Mouse (Mus musculus): Measurements from ENCODE around the gene Pbld1. TPM values are rescaled to one million over a fixed set of nuclear protein-coding genes. Genes with fewer than 3 reads are reported as not detected.

Gene Pbld1
- total and polyA plus RNA-seq, 3 experiments, result 0.47 to 0.50 TPM; not detected in 1

GRCm38 (mm10) chr10:63099941-63100562 is 40.1 kb downstream of the Pbld1 start:
- H3K36me3 ChIP-seq (ENCODE audit: control insufficient read depth in 1 of 2, insufficient read depth in 2 of 2, low read length in 2 of 2), result no peaks in the 10 kb centered on the region
- no peaks in the 10 kb centered on the region for H3K4me1 ChIP-seq (ENCODE audit: control insufficient read depth in 1 of 2, insufficient read depth in 2 of 2, low read length in 2 of 2)
- no peaks in the 10 kb centered on the region; a peak in 2 of 4 replicates for H3K27me3 ChIP-seq (ENCODE audit: control insufficient read depth in 1 of 2, insufficient read depth in 2 of 2, low read length in 2 of 2)
- no peaks in the 10 kb centered on the region for H3K79me2 ChIP-seq (ENCODE audit: control insufficient read depth, insufficient read depth, low read length, poor library complexity)
- H3K9ac ChIP-seq (ENCODE audit: control insufficient read depth, low read depth, low read length, poor library complexity, severe bottlenecking), result no peak overlapping the region
- TF ChIP-seq MAZ (IDR thresholded peaks at IDR 0.05; ENCODE audit: low read depth, low read length), result no peak
- TF ChIP-seq HCFC1 (IDR thresholded peaks at IDR 0.05; ENCODE audit: low read depth, low read length), result no peak
- no peak for TF ChIP-seq POLR2A (IDR thresholded peaks at IDR 0.05; ENCODE audit: control insufficient read depth in 1 of 2, insufficient read depth in 1 of 2, low read depth in 1 of 2, low read length in 2 of 2, poor library complexity in 1 of 2)
- no peak for TF ChIP-seq JUND (IDR thresholded peaks at IDR 0.05; ENCODE audit: low read depth, low read length)
- TF ChIP-seq RCOR1 (IDR thresholded peaks at IDR 0.05; ENCODE audit: low read depth, low read length), result no peak
- TF ChIP-seq MXI1 (IDR thresholded peaks at IDR 0.05; ENCODE audit: low read depth, low read length), result no peak
- TF ChIP-seq NELFE (IDR thresholded peaks at IDR 0.05; ENCODE audit: low read depth, low read length), result no peak
- no peak for TF ChIP-seq CHD1 (IDR thresholded peaks at IDR 0.05; ENCODE audit: low read depth, low read length)
- TF ChIP-seq TBP (IDR thresholded peaks at IDR 0.05; ENCODE audit: low read depth, low read length), result no peak
- no peak for TF ChIP-seq SIN3A (IDR thresholded peaks at IDR 0.05; ENCODE audit: low read length)
- no peak for TF ChIP-seq MYC (IDR thresholded peaks at IDR 0.05; ENCODE audit: low read depth, low read length)
- no peak for TF ChIP-seq EP300 (IDR thresholded peaks at IDR 0.05; ENCODE audit: low read depth in 1 of 2, low read length in 2 of 2)
- no peak for TF ChIP-seq ZC3H11A (IDR thresholded peaks at IDR 0.05; ENCODE audit: low read depth, low read length)
- no peak for TF ChIP-seq ETS1 (IDR thresholded peaks at IDR 0.05; ENCODE audit: low read depth, low read length)
- TF ChIP-seq MAFK (IDR thresholded peaks at IDR 0.05; ENCODE audit: borderline replicate concordance, low read depth, low read length), result no peak
- TF ChIP-seq MEF2A (IDR thresholded peaks at IDR 0.05; ENCODE audit: extremely low read depth, insufficient replicate concordance, low read depth, low read length, poor library complexity, severe bottlenecking), result no peak
- TF ChIP-seq MYB (IDR thresholded peaks at IDR 0.05; ENCODE audit: low read depth, low read length), result no peak
- TF ChIP-seq GATA1 (IDR thresholded peaks at IDR 0.05; ENCODE audit: low read depth, low read length), result no peak
- no peak overlapping the region for H3K4me3 ChIP-seq (ENCODE audit: control insufficient read depth in 1 of 2, insufficient read depth in 1 of 2, low read depth in 2 of 2, low read length in 2 of 2)
- DNase-seq (ENCODE audit: low read depth, low spot score), result no peak
- no peaks in the 10 kb centered on the region for H3K9me3 ChIP-seq (replicated peaks; ENCODE audit: insufficient read depth, low read length)
- no peak overlapping the region for H3K27ac ChIP-seq (ENCODE audit: control insufficient read depth, low read depth, low read length)

DNA sequence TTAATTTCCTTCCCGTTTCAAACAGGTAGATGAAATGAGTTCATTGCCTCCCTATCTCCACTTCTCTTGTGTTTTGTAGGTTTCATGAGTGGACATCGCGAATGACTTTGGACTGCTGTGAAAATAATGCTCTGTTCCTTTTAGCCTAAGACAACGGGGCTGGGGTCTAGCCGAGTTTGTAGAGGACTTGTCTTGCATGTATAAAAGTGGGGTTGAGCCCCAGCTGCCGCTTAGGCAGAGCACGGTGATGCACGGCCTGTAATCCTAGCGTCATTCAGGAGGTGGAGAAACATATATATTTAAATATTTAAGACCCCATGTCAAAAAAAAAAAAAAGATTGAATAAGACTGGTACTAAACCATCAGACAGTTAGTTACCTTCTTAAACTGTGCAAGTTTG is 40.7 kb downstream of the Pbld1 start:
- Histone ChIP-seq H3K9me3 (replicated peaks; ENCODE audit: insufficient read depth, low read length) (no peaks in the 10 kb centered on the region), H3K4me1 (ENCODE audit: control insufficient read depth in 1 of 2, insufficient read depth in 2 of 2, low read length in 2 of 2) (no peaks in the 10 kb centered on the region), H3K36me3 (ENCODE audit: control insufficient read depth in 1 of 2, insufficient read depth in 2 of 2, low read length in 2 of 2) (no peaks in the 10 kb centered on the region), H3K27ac (ENCODE audit: control insufficient read depth, low read depth, low read length) (no peak overlapping the region), H3K9ac (ENCODE audit: control insufficient read depth, low read depth, low read length, poor library complexity, severe bottlenecking) (no peak overlapping the region), H3K27me3 (ENCODE audit: control insufficient read depth in 1 of 2, insufficient read depth in 2 of 2, low read length in 2 of 2) (no peaks in the 10 kb centered on the region; a peak in 2 of 4 replicates), H3K4me3 (ENCODE audit: control insufficient read depth in 1 of 2, insufficient read depth in 1 of 2, low read depth in 2 of 2, low read length in 2 of 2) (no peak overlapping the region), H3K79me2 (ENCODE audit: control insufficient read depth, insufficient read depth, low read length, poor library complexity) (no peaks in the 10 kb centered on the region)
- DNase-seq (ENCODE audit: low read depth, low spot score), result no peak
- no peak for TF ChIP-seq POLR2AphosphoS5 (IDR thresholded peaks at IDR 0.05; ENCODE audit: borderline replicate concordance, low read depth, low read length)
- TF ChIP-seq GATA1 (IDR thresholded peaks at IDR 0.05; ENCODE audit: low read depth, low read length), result no peak
- no peak for TF ChIP-seq RCOR1 (IDR thresholded peaks at IDR 0.05; ENCODE audit: low read depth, low read length)
- TF ChIP-seq SMC3 (IDR thresholded peaks at IDR 0.05; ENCODE audit: low read depth, low read length), result no peak
- no peak for TF ChIP-seq RAD21 (IDR thresholded peaks at IDR 0.05; ENCODE audit: low read depth, low read length)
- no peak for TF ChIP-seq TCF12 (IDR thresholded peaks at IDR 0.05; ENCODE audit: low read depth, low read length)
- TF ChIP-seq NELFE (IDR thresholded peaks at IDR 0.05; ENCODE audit: low read depth, low read length), result no peak
- TF ChIP-seq USF1 (IDR thresholded peaks at IDR 0.05; ENCODE audit: low read depth, low read length), result no peak
- TF ChIP-seq POLR2AphosphoS2 (IDR thresholded peaks at IDR 0.05; ENCODE audit: low read length), result no peak
- TF ChIP-seq USF2 (IDR thresholded peaks at IDR 0.05; ENCODE audit: borderline replicate concordance in 1 of 2, insufficient read depth in 1 of 2, low read depth in 1 of 2, low read length in 2 of 2), result no peak
